Mouse (Mus musculus): Measurements from ENCODE around the gene Hip1.

- TF ChIP-seq CTCF (IDR thresholded peaks at IDR 0.05; ENCODE audit: low read depth) (no peak), EP300 (optimal IDR thresholded peaks at IDR 0.05) (no peak)
Measured at GRCm38 (mm10) chr5:135410266-135410665, 134.7 kb downstream of the Hip1 start.

Data from stomach, postnatal 0 days (tissue).